Mouse (Mus musculus) liver, embryonic 11.5 days (tissue): ENCODE data around the gene Mrpl38. TPM values are rescaled to one million over a fixed set of nuclear protein-coding genes. Genes with fewer than 3 reads are reported as not detected.

Source experiments
- ATAC-seq: fragments of 200-750 bp; cut with Nextera tagmentation; replicated peaks from 2 replicates; pipeline ENCODE4 v1.8.0; 2017; ENCODE audit warnings: moderate number of reproducible peaks, mild to moderate bottlenecking, moderate TSS enrichment, moderate library complexity; ENCODE audit not compliant: low FRiP score
- DNase-seq: peaks from one replicate; pipeline ENCODE4 v3.0.0-alpha.2; 2017; ENCODE audit warnings: low spot score
- H3K27ac ChIP-seq: fragments of 300-500 bp; sonication (generic); 2 replicates; pipeline ENCODE4 v1.5.1; 2014; ENCODE audit warnings: mild to moderate bottlenecking, low read depth, low read length, control low read depth
- H3K27me3 ChIP-seq: fragments of 300-500 bp; sonication (generic); replicated peaks from 2 replicates; pipeline ENCODE4 v1.6.1; 2014; ENCODE audit warnings: low read length, mixed read lengths; ENCODE audit not compliant: control insufficient read depth, insufficient read depth
- H3K36me3 ChIP-seq: fragments of 300-500 bp; sonication (generic); 2 replicates; pipeline ENCODE4 v1.6.1; 2014; ENCODE audit warnings: mild to moderate bottlenecking, low read length, moderate library complexity, mixed read lengths; ENCODE audit not compliant: control insufficient read depth, insufficient read depth
- H3K4me1 ChIP-seq: fragments of 300-500 bp; sonication (generic); replicated peaks from 2 replicates; pipeline ENCODE4 v1.6.1; 2014; ENCODE audit warnings: low read length, mixed read lengths; ENCODE audit not compliant: control insufficient read depth, insufficient read depth
- H3K4me2 ChIP-seq: fragments of 300-500 bp; sonication (generic); 2 replicates; pipeline ENCODE4 v1.6.1; 2014; ENCODE audit warnings: mild to moderate bottlenecking, control low read depth, moderate library complexity
- H3K4me3 ChIP-seq: fragments of 300-500 bp; sonication (generic); 2 replicates; pipeline ENCODE4 v1.5.1; 2014; ENCODE audit warnings: low read depth, low read length, control low read depth
- H3K9ac ChIP-seq: fragments of 300-500 bp; sonication (generic); 2 replicates; pipeline ENCODE4 v1.6.1; 2014; ENCODE audit warnings: low read depth, low read length, control low read depth
- H3K9me3 ChIP-seq: fragments of 300-500 bp; sonication (generic); 2 replicates; pipeline ENCODE4 v1.6.1; 2016; ENCODE audit warnings: low read length, inconsistent platforms, mixed read lengths; ENCODE audit not compliant: control insufficient read depth
- WGBS: fragments of 180-500 bp; shearing (Covaris S2); extraction: QIAGEN DNeasy Blood & Tissue Kit; methylation state at CpG from one replicate; pipeline ENCODE4 v1.1.7; 2014; 5-methylcytosine and 5-hydroxymethylcytosine counted together
- polyA plus RNA-seq: library from polyadenylated mRNA; unstranded; fragments of >200 nt; fragmentation: Nextera tagmentation; extraction: Ambion mirVana; gene quantifications from 2 replicates; pipeline ENCODE4 v1.2.1, GENCODE M21; 2014

Gene Mrpl38
- polyA plus RNA-seq, 1 experiment from 2014 or later, result 121 TPM

DNA sequence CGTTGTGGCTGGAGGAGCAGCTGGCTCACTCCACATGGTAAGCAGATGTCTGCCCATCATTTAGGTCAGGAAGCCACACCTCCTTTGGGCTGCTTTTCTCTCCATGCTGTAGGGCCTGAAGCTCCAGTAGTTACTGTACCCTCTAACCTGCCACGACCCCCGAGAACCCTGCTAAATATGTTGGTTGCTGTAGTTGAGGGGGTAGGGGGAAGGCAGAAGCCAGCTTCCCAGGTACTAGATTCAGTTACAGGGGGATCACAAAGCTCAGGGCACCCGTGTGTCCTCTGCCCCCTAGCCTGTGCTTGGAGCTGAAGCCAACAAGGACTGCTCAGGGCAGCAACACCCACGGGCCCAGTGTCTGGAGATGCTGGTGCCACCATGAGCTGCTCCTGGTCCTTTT is 5.2 kb downstream of the Mrpl38 start:
- ATAC-seq, result no peak
- Histone ChIP-seq H3K36me3 (peaks cover 21% of the 10 kb centered on the region), H3K9me3 (no peaks in the 10 kb centered on the region), H3K4me1 (peaks cover 15% of the 10 kb centered on the region), H3K9ac (no peak overlapping the region), H3K27ac (no peak overlapping the region), H3K4me2 (no peak overlapping the region), H3K4me3 (no peak overlapping the region), H3K27me3 (no peaks in the 10 kb centered on the region)
- 80% methylated on average over 5 of the region's 5 CpGs for WGBS
- no peak for DNase-seq

DNA sequence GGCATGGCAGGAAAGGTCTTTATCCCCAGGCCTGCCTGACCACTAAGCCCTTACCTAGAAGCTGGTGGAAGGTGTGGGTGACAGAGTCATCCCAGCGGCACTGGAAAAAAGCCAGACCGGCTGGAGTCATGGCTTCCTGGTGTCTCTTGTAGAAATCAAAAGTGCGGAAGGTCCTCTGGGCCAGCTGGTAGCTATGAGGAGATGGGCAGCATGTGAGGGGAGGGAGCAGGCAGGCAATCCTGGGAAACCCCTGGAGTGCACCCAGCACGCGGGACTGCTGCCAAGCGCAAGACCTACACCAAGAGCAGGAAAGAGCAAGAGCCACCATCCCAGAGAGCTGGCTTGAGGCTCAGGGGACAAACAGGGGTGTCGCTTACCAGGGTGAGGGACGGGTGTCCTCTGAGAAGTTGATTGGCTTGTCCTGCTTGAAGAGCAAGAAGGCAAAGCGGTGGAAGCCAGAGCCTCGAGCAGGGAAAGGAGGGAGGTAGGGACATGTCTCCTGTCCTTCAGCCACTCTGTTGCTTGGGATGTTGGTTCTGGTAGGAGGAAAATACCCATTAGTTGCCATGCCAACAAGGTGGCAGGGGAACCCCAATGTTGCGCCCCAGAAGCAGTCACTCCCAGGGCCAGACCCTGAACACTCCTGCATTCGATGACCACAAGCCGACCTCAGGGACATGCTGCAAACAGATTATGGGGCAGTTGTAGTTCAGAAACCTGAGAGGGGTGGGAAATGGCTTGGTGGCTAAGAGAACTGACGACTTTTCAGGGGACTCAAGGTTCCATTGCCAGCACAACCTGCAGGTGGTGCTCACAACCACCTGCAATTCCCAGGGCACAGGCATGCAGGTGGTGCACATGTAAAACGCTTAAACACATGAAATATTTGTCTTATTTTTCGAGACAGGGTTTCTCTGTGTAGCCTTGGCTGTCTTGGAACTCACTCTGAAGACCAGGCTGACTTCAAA is 6.0 kb downstream of the Mrpl38 start:
- whole genome bisulfite sequencing, result 85% methylated on average over 16 of the region's 16 CpGs
- H3K4me2 ChIP-seq, result no peak overlapping the region
- H3K4me1 ChIP-seq, result peaks cover 13% of the 10 kb centered on the region
- H3K9ac ChIP-seq, result 0 out of 2 replicates have a peak overlapping the region, but pooled peaks have one; percentile 20
- no peaks in the 10 kb centered on the region for H3K9me3 ChIP-seq
- ATAC-seq (no peak), DNase-seq (no peak)
- peaks cover 21% of the 10 kb centered on the region for H3K36me3 ChIP-seq
- H3K27me3 ChIP-seq, result no peaks in the 10 kb centered on the region
- H3K4me3 ChIP-seq, result no peak overlapping the region
- no peak overlapping the region for H3K27ac ChIP-seq

DNA sequence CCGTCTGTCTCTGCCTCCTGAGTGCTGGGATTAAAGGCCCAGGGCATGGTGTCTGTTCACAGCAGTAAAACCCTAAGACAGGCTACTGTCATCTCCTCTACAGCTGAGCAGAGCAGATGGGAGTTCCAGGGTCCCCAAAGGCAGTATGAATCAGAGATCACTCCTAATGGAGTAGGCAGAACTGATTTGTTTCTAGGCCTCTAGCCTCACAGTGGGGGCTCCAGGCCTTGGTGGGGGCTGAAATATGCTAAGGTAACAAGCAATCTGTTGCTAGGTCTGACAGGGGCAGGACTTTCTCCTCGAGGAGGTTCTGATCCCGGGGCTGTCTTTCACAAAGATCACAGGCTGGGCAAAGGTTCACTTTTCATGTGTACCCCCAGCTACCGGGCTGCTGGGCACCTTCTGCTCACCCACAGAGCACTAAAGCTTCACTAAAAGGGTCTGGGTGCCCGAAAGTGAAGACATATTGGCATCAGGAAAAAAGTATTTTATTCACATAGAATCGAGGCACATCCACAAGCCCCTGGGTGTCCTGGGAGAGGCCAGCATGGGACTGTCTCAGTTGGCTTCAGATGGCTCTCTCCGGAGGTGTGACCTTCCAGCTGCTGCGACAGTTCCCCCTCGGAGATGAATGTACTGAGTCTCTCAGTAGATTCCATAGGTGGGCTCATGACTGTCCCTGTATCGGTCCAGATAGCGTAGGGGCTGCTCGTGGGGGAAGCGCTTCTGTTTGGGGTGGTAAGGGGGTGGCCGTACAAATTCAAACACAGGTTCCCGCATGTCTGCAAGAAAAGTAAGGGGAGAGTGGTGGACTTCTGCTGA is 7.1 kb downstream of the Mrpl38 start:
- H3K27me3 ChIP-seq, result no peaks in the 10 kb centered on the region
- peak overlapping the region; percentile 81; the same call in 1 of the 2 replicates for H3K27ac ChIP-seq
- peak overlapping the region; percentile 88 for H3K4me2 ChIP-seq
- DNase-seq (no peak), ATAC-seq (no peak)
- H3K9ac ChIP-seq, result peak overlapping the region; percentile 80; the same call in 1 of the 2 replicates
- peak overlapping the region; percentile 68 for H3K4me3 ChIP-seq
- H3K36me3 ChIP-seq, result peaks cover 21% of the 10 kb centered on the region
- H3K4me1 ChIP-seq, result peaks cover 19% of the 10 kb centered on the region
- H3K9me3 ChIP-seq, result no peaks in the 10 kb centered on the region
- WGBS, result 83% methylated on average over 15 of the region's 15 CpGs

DNA sequence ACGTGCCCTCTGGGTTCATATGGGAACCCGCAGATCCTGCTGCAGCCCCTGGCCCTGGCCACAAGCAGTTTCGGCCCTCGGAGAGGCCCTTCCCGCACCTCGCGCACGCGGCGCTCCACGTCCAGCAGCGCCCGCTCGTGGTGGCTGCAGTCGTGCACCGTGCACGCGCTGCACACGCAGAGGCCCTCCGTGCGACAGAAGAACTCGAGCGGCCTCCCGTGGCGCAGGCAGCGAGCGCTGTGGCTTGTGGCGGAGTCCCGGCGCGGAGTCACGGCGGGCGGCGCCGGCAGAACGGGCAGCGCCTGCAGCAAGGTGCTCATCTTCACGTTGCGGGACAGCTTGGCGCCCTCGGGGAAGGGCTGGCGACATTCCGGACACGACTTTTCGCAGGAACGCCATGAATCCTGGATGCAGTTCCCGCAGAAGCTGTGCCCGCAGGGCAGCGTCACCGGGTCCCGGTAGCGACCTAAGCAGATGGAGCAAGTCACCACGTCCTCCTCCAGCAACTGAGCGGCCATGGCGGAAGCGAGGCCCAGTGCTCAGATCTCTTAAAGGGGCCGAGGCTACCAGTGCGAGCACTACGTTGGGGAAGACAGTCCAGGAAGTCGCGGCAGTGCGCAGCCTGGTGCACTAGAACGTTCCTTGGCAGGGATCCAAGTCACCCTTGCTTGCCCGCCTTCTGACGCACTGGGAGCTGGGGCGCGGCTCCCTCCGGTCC is 8.0 kb downstream of the Mrpl38 start, which contains the start of gene Trim65:
TSS of gene Trim65 (minus strand) at position 641 of the 718 bp plus-strand sequence.
- peak; percentile 82 for DNase-seq
- under 1% methylated on average over 69 of the region's 69 CpGs for WGBS

DNA sequence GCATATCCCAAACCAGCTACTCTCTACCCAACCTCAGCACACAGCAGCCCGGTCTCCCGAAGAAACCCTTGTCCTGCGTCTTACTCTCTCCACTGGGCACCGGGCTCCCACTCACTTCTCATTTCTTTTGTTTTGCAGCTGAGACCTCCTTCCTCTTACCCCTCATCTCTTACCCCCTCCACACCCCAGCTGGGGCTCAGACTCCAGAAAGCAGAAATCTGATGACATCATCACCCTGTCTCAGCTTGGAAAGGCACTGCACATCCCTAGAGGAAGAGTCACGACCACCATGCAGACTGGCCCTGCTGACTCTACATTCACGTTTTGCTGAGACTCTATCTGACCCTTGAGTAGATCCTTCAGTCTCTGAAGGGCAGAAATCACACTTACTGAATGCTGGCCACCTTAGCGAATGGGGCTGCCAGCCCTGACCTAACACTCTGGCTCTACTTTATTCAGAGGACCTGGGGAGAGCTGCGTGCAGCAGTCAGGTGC is 8.6 kb downstream of the Mrpl38 start:
- Histone ChIP-seq H3K4me3 (peak overlapping the region; percentile 68), H3K27me3 (no peaks in the 10 kb centered on the region), H3K4me2 (peak overlapping the region; percentile 88), H3K4me1 (peaks cover 21% of the 10 kb centered on the region), H3K9me3 (no peaks in the 10 kb centered on the region), H3K36me3 (peaks cover 25% of the 10 kb centered on the region), H3K9ac (peak overlapping the region; percentile 80), H3K27ac (peak overlapping the region; percentile 81; the same call in 1 of the 2 replicates)
- ATAC-seq, result no peak
- DNase-seq, result no peak
- WGBS, result 40% methylated on average over 8 of the region's 8 CpGs

More for the DNA sequence above, 8.0 kb downstream of the Mrpl38 start, which contains the start of gene Trim65:
- Histone ChIP-seq H3K4me1 (peaks cover 21% of the 10 kb centered on the region), H3K9ac (peak within 1 kb of the TSS; percentile 80), H3K4me3 (peak within 1 kb of the TSS; percentile 68), H3K9me3 (no peaks in the 10 kb centered on the region), H3K4me2 (peak within 1 kb of the TSS; percentile 88), H3K27me3 (no peaks in the 10 kb centered on the region), H3K27ac (peak within 1 kb of the TSS; percentile 81), H3K36me3 (peaks cover 26% of the 10 kb centered on the region)
- peak; percentile 78 for ATAC-seq

DNA sequence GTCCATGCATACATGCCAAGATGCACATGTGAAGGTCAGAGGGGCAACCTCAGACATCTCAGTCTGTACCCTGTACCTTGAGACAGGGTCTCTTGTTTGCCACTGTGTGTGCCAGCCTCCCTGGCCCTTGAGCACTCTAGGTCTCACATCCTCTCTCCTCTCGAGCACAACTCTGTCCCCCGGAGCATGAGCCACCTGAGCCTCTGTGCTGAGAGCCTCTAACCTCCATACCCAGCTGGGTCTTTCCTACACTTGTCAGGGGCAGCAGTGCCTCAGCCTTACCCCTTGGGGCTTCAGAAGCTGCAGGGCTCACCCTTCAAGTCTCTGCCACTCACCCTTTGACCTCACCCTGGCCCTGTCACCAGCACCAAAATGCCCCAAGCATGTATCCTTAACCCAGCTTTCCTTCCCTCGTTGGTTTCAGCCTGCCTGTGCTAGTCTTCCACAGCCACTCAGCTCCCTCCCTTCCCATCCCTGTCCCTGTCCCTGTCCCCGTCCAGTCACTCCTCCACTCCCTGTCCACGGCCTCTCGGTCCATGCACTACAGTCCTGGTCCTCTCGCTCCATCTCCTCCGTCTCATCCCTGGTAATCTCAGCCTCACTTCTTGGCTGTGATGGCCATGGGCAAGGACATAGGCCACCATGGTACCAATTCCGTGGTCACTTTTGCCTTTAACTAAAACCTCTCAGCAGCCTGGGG is 9.4 kb downstream of the Mrpl38 start:
- WGBS, result 78% methylated on average over 9 of the region's 9 CpGs
- Histone ChIP-seq H3K4me1 (peaks cover 21% of the 10 kb centered on the region), H3K9ac (no peak overlapping the region), H3K36me3 (peaks cover 20% of the 10 kb centered on the region), H3K9me3 (no peaks in the 10 kb centered on the region), H3K27me3 (no peaks in the 10 kb centered on the region), H3K27ac (no peak overlapping the region), H3K4me2 (peak overlapping the region; percentile 88), H3K4me3 (no peak overlapping the region; the same call in 1 of the 2 replicates)
- no peak for DNase-seq
- no peak for ATAC-seq

DNA sequence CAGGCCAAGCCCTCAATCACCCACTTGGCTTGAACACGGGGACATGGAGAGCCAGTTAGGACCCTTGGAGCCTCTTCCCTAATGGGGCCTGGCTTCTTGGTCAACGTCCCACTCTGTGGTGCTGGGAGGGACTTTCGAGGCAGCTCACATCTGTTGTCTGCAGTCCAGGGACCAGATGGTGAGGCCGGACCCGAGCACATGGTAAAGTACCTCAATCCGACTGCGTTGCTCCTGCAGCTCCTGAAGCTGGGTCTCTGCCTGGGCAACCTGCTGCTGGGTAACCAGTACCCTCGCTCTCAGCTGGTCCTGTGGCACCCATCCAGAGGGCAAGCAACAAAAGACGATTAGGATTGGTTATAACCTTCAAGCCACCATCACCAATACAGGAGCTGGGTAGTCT is 10.7 kb downstream of the Mrpl38 start:
- ATAC-seq (no peak), DNase-seq (no peak)
- Histone ChIP-seq H3K36me3 (peaks cover 19% of the 10 kb centered on the region), H3K4me2 (no peak overlapping the region), H3K4me3 (no peak overlapping the region), H3K9me3 (no peaks in the 10 kb centered on the region), H3K4me1 (peaks cover 21% of the 10 kb centered on the region), H3K27me3 (no peaks in the 10 kb centered on the region), H3K9ac (no peak overlapping the region), H3K27ac (no peak overlapping the region)
- 89% methylated on average over 9 of the region's 9 CpGs for WGBS
